In genomic region chr11:54851656-54852055, GRCm38 (mm10) we compare ENCODE assay signal across 25 mouse cellular contexts. TPM values are rescaled to one million over a fixed set of nuclear protein-coding genes. Genes with fewer than 3 reads are reported as not detected.
DNase-seq lines count a peak whose midpoint lies in the region; ATAC-seq and TF ChIP-seq lines count a peak whose summit lies in the region.
"Had no signal": no experiment of that assay in that cellular context is flagged by ENCODE, and none has a peak within 500 bp of the region (broad histone marks: within the 10 kb centered on the region; RNA-seq: fewer than 3 reads in every experiment).

No protein-coding gene starts in this region.

- H3K4me2 ChIP-seq in liver, embryonic 14.5 days (ENCODE audit: low read depth) = no peak overlapping the region
- H3K4me2 ChIP-seq: embryonic facial prominence, embryonic 12.5 days; forebrain, embryonic 13.5 days; forebrain, embryonic 15.5 days had no signal

- H3K9ac ChIP-seq in liver, embryonic 14.5 days (replicated peaks) = no peak overlapping the region
- no peak overlapping the region for H3K9ac ChIP-seq in MEL (ENCODE audit: control insufficient read depth, low read depth, low read length, poor library complexity, severe bottlenecking)
- H3K9ac ChIP-seq: embryonic facial prominence, embryonic 12.5 days; forebrain, embryonic 13.5 days; forebrain, embryonic 15.5 days; forebrain, postnatal 0 days had no signal

- no peak for ATAC-seq in liver, embryonic 14.5 days (ENCODE audit: insufficient read depth)
- ATAC-seq: CD4-positive, CD25-positive, alpha-beta regulatory T cell, adult 4 months; forebrain, embryonic 13.5 days; forebrain, embryonic 15.5 days; forebrain, postnatal 0 days had no signal

- H3K79me2 ChIP-seq in MEL (ENCODE audit: control insufficient read depth, insufficient read depth, low read length, poor library complexity) = no peaks in the 10 kb centered on the region

- 0 out of 2 replicates have a peak, but pooled peaks have one; percentile 3 for TF ChIP-seq CTCF in liver, embryonic 14.5 days (IDR thresholded peaks at IDR 0.05; ENCODE audit: low read depth)
- TF ChIP-seq CTCF in thymus, adult 2 months (IDR thresholded peaks at IDR 0.05; ENCODE audit: borderline replicate concordance, control insufficient read depth, extremely low read depth, insufficient read depth, low read length, poor library complexity) = no peak
- TF ChIP-seq CTCF in MEL (IDR thresholded peaks at IDR 0.05 in 2 of 3, conservative IDR thresholded peaks at IDR 0.05 in 1 of 3; ENCODE audit: control insufficient read depth in 1 of 3, insufficient read depth in 1 of 3, low read depth in 2 of 3, low read length in 3 of 3, poor library complexity in 1 of 3, severe bottlenecking in 1 of 3) = no peak

- H3K4me1 ChIP-seq in liver, embryonic 14.5 days (replicated peaks; ENCODE audit: control insufficient read depth in 2 of 2, insufficient read depth in 2 of 2, low read length in 1 of 2) = peaks cover 0 to 9% of the 10 kb centered on the region in 2 experiments; a peak in 1 of 4 replicates
- peaks cover 12% of the 10 kb centered on the region for H3K4me1 ChIP-seq in thymus, adult 2 months (replicated peaks; ENCODE audit: control insufficient read depth, insufficient read depth, low read length)
- peaks cover 10 to 13% of the 10 kb centered on the region in 2 experiments for H3K4me1 ChIP-seq in MEL (ENCODE audit: control insufficient read depth in 1 of 2, insufficient read depth in 2 of 2, low read length in 2 of 2)
- H3K4me1 ChIP-seq: embryonic facial prominence, embryonic 12.5 days; forebrain, embryonic 13.5 days; forebrain, embryonic 15.5 days had no signal

- 76% methylated on average over 12 of the region's 12 CpGs for WGBS in liver, embryonic 14.5 days (ENCODE audit: insufficient replicate concordance)
- WGBS in thymus, adult 2 months = 99% methylated on average over 12 of the region's 12 CpGs

- no peak for TF ChIP-seq POLR2A in thymus, adult 2 months (IDR thresholded peaks at IDR 0.05; ENCODE audit: control insufficient read depth, extremely low read depth, insufficient read depth, low read length, poor library complexity)
- TF ChIP-seq POLR2A in MEL (IDR thresholded peaks at IDR 0.05; ENCODE audit: control insufficient read depth in 1 of 2, insufficient read depth in 1 of 2, low read depth in 1 of 2, low read length in 2 of 2, poor library complexity in 1 of 2) = no peak

- H3K9me3 ChIP-seq in liver, embryonic 14.5 days (ENCODE audit: control insufficient read depth, low read length) = no peaks in the 10 kb centered on the region
- no peaks in the 10 kb centered on the region for H3K9me3 ChIP-seq in MEL (replicated peaks; ENCODE audit: insufficient read depth, low read length)
- H3K9me3 ChIP-seq: embryonic facial prominence, embryonic 10.5 days; embryonic facial prominence, embryonic 12.5 days; forebrain, embryonic 13.5 days; forebrain, embryonic 15.5 days; G1E had no signal

- no peaks in the 10 kb centered on the region for H3K36me3 ChIP-seq in liver, embryonic 14.5 days (replicated peaks; ENCODE audit: control insufficient read depth, insufficient read depth, low read depth)
- no peaks in the 10 kb centered on the region for H3K36me3 ChIP-seq in thymus, adult 2 months (ENCODE audit: control insufficient read depth, insufficient read depth, low read length)
- H3K36me3 ChIP-seq in MEL (ENCODE audit: control insufficient read depth in 1 of 2, insufficient read depth in 2 of 2, low read length in 2 of 2) = peaks cover 0 to 14% of the 10 kb centered on the region in 2 experiments; a peak in 2 of 4 replicates
- H3K36me3 ChIP-seq: embryonic facial prominence, embryonic 10.5 days; embryonic facial prominence, embryonic 12.5 days; G1E had no signal

- H3K4me3 ChIP-seq in liver, embryonic 14.5 days (ENCODE audit: insufficient read depth in 1 of 2, low read depth in 2 of 2, low read length in 2 of 2) = no peak overlapping the region
- H3K4me3 ChIP-seq in thymus, adult 2 months (ENCODE audit: control insufficient read depth, insufficient read depth, low read length) = no peak overlapping the region
- H3K4me3 ChIP-seq in MEL (ENCODE audit: control insufficient read depth in 1 of 2, insufficient read depth in 1 of 2, low read depth in 2 of 2, low read length in 2 of 2) = no peak overlapping the region
- H3K4me3 ChIP-seq: embryonic facial prominence, embryonic 10.5 days; embryonic facial prominence, embryonic 12.5 days; forebrain, embryonic 13.5 days; forebrain, embryonic 15.5 days had no signal

- no peaks in the 10 kb centered on the region for H3K27me3 ChIP-seq in liver, embryonic 14.5 days (ENCODE audit: control insufficient read depth, insufficient read depth, low read length)
- no peaks in the 10 kb centered on the region for H3K27me3 ChIP-seq in thymus, adult 2 months (ENCODE audit: control insufficient read depth, insufficient read depth, low read length)
- H3K27me3 ChIP-seq in MEL (ENCODE audit: control insufficient read depth in 1 of 2, insufficient read depth in 2 of 2, low read length in 2 of 2) = no peaks in the 10 kb centered on the region
- H3K27me3 ChIP-seq: CH12.LX; embryonic facial prominence, embryonic 12.5 days; forebrain, embryonic 13.5 days; forebrain, embryonic 15.5 days had no signal

- no peak for TF ChIP-seq EP300 in liver, embryonic 14.5 days (IDR thresholded peaks at IDR 0.05; ENCODE audit: low read depth)
- no peak for TF ChIP-seq EP300 in MEL (IDR thresholded peaks at IDR 0.05; ENCODE audit: low read depth in 1 of 2, low read length in 2 of 2)

- DNase-seq in liver, embryonic 14.5 days (ENCODE audit: low read depth in 3 of 3, low spot score in 3 of 3) = no peak
- DNase-seq in liver (no peak), MEL (ENCODE audit: low read depth, low spot score) (no peak), ZHBTc4 (ENCODE audit: low read depth, low spot score) (peak; percentile 52)
- no peak for DNase-seq in thymus, adult 2 months
- no peak for DNase-seq in thymus, postnatal 36 days
- DNase-seq in adrenal gland, postnatal 25 days = no peak
- no peak for DNase-seq in urinary bladder, postnatal 10 days (ENCODE audit: low spot score)
- DNase-seq: adrenal gland, adult 2 months; adrenal gland, postnatal 10 days; adrenal gland, postnatal 36 days; B cell, adult 2 months; cerebellum, adult 11-12 months; cerebellum, adult 2 months; cerebellum, adult 9-10 months; cerebellum, postnatal 10 days; cerebellum, postnatal 25 days; forebrain, postnatal 0 days had no signal

- H3K27ac ChIP-seq in liver, embryonic 14.5 days = no peak overlapping the region
- peak overlapping the region; percentile 9; the same call in 1 of the 2 replicates for H3K27ac ChIP-seq in thymus, adult 2 months (ENCODE audit: control insufficient read depth, insufficient read depth, low read length)
- no peak overlapping the region for H3K27ac ChIP-seq in MEL (ENCODE audit: control insufficient read depth, low read depth, low read length)
- H3K27ac ChIP-seq: embryonic facial prominence, embryonic 10.5 days; embryonic facial prominence, embryonic 12.5 days; forebrain, embryonic 13.5 days; forebrain, embryonic 15.5 days had no signal

- TF ChIP-seq RAD21 in MEL (IDR thresholded peaks at IDR 0.05; ENCODE audit: low read depth, low read length) = no peak; the same call in 1 of the 2 replicates

TF ChIP-seq in MEL, 35 proteins besides CTCF, POLR2A, EP300 and RAD21:
- TF ChIP-seq MXI1 (IDR thresholded peaks at IDR 0.05; ENCODE audit: low read depth, low read length) (no peak), SMC3 (IDR thresholded peaks at IDR 0.05; ENCODE audit: low read depth, low read length) (peak; percentile 19; the same call in 1 of the 2 replicates)

RNA-seq across cellular contexts. Expression of gene Lyrm7, which starts 9.1 kb away (rescaled TPM):
- 1.8 and 2.0 TPM in 2 replicates for polyA plus RNA-seq in liver, embryonic 14.5 days (2012; rRNA removed)
- 5.4 and 6.4 TPM in 2 replicates for polyA plus RNA-seq in liver, embryonic 14.5 days (2014; fragmentation: Nextera tagmentation; extraction: Ambion mirVana)
- polyA plus RNA-seq in thymus, adult 2 months (2012; rRNA removed) = 2.9 and 3.5 TPM in 2 replicates
- 12.3 and 12.7 TPM in 2 replicates for total RNA-seq in MEL (2012; rRNA removed)
- polyA plus RNA-seq in MEL (2012; ENCODE audit: insufficient read depth in 1 of 2, insufficient read length in 2 of 2, low read depth in 1 of 2, low replicate concordance in 2 of 2, missing spikeins in 1 of 2) = 100 to 1,000 TPM in 1 of 2 experiments, 10 to 100 TPM in 1; 20.9 to 188 TPM
- 16.8 and 17.8 TPM in 2 replicates for total RNA-seq in adrenal gland, postnatal 25 days (2021)

RNA-seq across cellular contexts. Expression of gene Hint1, which starts 14.5 kb away (rescaled TPM):
- 293 and 330 TPM in 2 replicates for polyA plus RNA-seq in liver, embryonic 14.5 days (2012; rRNA removed)
- 442 and 509 TPM in 2 replicates for polyA plus RNA-seq in liver, embryonic 14.5 days (2014; fragmentation: Nextera tagmentation; extraction: Ambion mirVana)
- polyA plus RNA-seq in thymus, adult 2 months (2012; rRNA removed) = 322 and 336 TPM in 2 replicates
- total RNA-seq in MEL (2012; rRNA removed) = 567 and 640 TPM in 2 replicates
- 1,000 to 10,000 TPM in 1 of 2 experiments, 100 to 1,000 TPM in 1; 529 to 2,790 TPM for polyA plus RNA-seq in MEL (2012; ENCODE audit: insufficient read depth in 1 of 2, insufficient read length in 2 of 2, low read depth in 1 of 2, low replicate concordance in 2 of 2, missing spikeins in 1 of 2)
- 386 and 405 TPM in 2 replicates for total RNA-seq in adrenal gland, postnatal 25 days (2021)

RNA-seq across cellular contexts. Expression of gene Gpx3, which starts 50.6 kb away (rescaled TPM):
- polyA plus RNA-seq in liver, embryonic 14.5 days (2012; rRNA removed) = 8.3 and 10.6 TPM in 2 replicates
- polyA plus RNA-seq in liver, embryonic 14.5 days (2014; fragmentation: Nextera tagmentation; extraction: Ambion mirVana) = 26.4 and 27.0 TPM in 2 replicates
- polyA plus RNA-seq in thymus, adult 2 months (2012; rRNA removed) = 120 and 133 TPM in 2 replicates
- total RNA-seq in MEL (2012; rRNA removed) = 0.12 TPM in 1 of 2 replicates, not detected in the other
- under 1 TPM in 1 of 2 experiments, not detected in 1; 0.15 TPM for polyA plus RNA-seq in MEL (2012; ENCODE audit: insufficient read depth in 1 of 2, insufficient read length in 2 of 2, low read depth in 1 of 2, low replicate concordance in 2 of 2, missing spikeins in 1 of 2)
- 255 and 328 TPM in 2 replicates for total RNA-seq in adrenal gland, postnatal 25 days (2021)
- total RNA-seq: CH12.LX, G1E had no signal
- polyA plus RNA-seq: G1E had no signal

Comparison
In these comparisons a context has a peak if more than half of its experiments do, and no peak if none do; other contexts are left out.
1. RNA of gene Gpx3, which starts 50.6 kb away (polyA plus RNA-seq): 120 to 133 TPM in thymus, adult 2 months and 8.3 to 27.0 TPM in liver, embryonic 14.5 days; 0.15 TPM in MEL; every median in the first group is over 4 times any median in the second.